Mouse (Mus musculus): Measurements from ENCODE around the gene Ttc7b. TPM values are rescaled to one million over a fixed set of nuclear protein-coding genes. Genes with fewer than 3 reads are reported as not detected.
A peak's percentile ranks its signal among the peaks of the same experiment; 100 is the strongest.

The Ttc7b gene
- 4.4 and 4.8 TPM in 2 replicates for polyA plus RNA-seq (2015; fragmentation: Nextera tagmentation; extraction: Ambion mirVana)

DNA sequence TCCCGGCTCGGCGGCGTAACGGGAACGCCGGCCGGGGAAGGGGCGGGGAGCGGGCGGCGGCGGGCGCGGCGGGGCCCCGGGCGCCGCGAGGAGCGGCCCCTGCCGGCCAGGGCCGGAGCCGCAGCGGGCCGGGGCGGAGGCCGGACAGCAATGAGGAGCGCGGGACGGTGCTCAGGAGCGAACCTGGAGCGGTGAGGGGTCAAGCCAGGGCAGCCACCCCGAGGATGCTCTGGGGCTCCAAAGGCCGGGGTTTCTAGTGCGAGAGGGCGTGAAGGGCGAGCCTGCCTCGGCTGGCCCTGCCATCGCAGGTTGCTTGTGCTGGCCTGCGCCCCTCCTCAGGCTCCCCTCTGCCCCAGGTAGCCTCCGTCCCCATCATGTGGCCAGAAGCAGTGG lies at the start of gene Ttc7b:
Gene Ttc7b, minus strand, starts transcription at position 33 of the 393 bp plus-strand sequence.
- Histone ChIP-seq H3K4me3 (peak within 1 kb of the TSS; percentile 79), H3K4me1 (peaks cover 27% of the 10 kb centered on the region), H3K9me3 (no peaks in the 10 kb centered on the region), H3K9ac (peak within 1 kb of the TSS; percentile 96), H3K4me2 (replicated peaks) (peak within 1 kb of the TSS; percentile 87), H3K36me3 (peaks cover 11% of the 10 kb centered on the region), H3K27me3 (no peaks in the 10 kb centered on the region), H3K27ac (peak within 1 kb of the TSS; percentile 73; the same call in 1 of the 2 replicates)
- ATAC-seq (ENCODE audit: low FRiP score, low read depth): peak; percentile 76
- 3% methylated on average over 24 of the region's 42 CpGs for WGBS

DNA sequence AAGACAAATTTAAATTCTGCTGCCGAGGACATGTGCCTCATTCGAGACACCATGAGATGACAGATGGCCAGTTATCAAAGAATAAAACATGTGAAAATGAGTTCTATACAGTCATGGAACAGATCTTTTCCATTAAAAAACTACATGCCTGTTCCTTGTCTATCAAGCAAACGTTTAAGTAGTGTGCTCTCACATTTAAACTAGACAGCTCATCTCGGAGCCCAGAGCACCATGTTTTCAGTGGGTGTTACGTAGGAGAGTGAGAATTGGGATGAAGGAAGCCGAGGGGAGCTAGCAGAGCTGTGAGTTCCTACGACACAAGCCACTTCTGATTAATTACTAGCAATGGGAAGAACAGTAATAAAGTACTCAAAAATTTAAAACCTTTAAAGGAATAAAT lies 48.2 kb upstream of the Ttc7b start:
- Histone ChIP-seq H3K27ac (no peak overlapping the region), H3K9me3 (no peaks in the 10 kb centered on the region), H3K4me1 (no peaks in the 10 kb centered on the region), H3K4me3 (no peak overlapping the region), H3K27me3 (no peaks in the 10 kb centered on the region), H3K4me2 (replicated peaks) (no peak overlapping the region), H3K36me3 (peaks cover 12% of the 10 kb centered on the region; the same call in 1 of the 2 replicates), H3K9ac (no peak overlapping the region)
- 82% methylated on average over 7 of the region's 7 CpGs for WGBS
- no peak for ATAC-seq (ENCODE audit: low FRiP score, low read depth)

DNA sequence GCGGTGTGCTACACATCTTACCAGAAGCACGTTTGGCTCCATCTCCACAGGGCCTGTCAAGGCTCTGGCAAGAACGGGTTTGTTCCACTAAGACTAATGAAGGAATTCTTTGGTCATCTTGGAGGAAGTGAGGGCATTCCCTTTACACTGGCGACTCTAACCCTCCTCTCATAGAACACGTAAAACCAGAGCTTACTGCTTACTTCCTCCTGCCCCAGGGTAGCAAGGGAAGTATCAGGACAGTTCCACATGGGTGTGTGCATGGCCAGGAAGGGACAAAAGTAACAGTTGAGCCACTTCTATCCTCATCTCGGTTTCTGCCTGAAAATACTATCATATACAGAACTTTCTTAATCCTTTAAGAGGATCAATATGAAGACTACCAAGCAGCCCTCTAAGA lies 47.5 kb upstream of the Ttc7b start:
- 83% methylated on average over 6 of the region's 6 CpGs for WGBS
- Histone ChIP-seq H3K27ac (no peak overlapping the region), H3K4me1 (no peaks in the 10 kb centered on the region), H3K27me3 (no peaks in the 10 kb centered on the region), H3K36me3 (peaks cover 13% of the 10 kb centered on the region), H3K4me2 (replicated peaks) (no peak overlapping the region), H3K9me3 (no peaks in the 10 kb centered on the region), H3K4me3 (no peak overlapping the region), H3K9ac (no peak overlapping the region)
- no peak for ATAC-seq (ENCODE audit: low FRiP score, low read depth)

DNA sequence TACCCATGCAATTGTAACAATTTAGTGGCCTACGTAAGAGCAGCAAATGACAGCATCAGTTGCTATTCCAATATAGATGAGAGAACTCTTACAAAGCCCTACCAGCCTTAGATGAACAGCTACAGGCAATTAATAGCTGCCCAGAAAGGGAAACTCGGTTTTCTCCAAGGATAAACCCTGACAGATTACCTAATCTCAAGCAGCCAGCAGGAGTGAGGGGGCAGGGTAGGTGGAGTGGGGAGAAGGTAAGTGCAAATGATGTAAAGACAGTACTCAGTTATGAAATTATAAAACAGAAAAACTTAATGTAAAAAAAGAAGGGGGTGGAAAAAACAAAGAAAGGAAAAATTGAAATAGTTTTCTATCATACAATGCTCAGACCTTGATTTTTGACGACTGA lies 47.0 kb upstream of the Ttc7b start:
- WGBS: 80% methylated on average over 3 of the region's 3 CpGs

DNA sequence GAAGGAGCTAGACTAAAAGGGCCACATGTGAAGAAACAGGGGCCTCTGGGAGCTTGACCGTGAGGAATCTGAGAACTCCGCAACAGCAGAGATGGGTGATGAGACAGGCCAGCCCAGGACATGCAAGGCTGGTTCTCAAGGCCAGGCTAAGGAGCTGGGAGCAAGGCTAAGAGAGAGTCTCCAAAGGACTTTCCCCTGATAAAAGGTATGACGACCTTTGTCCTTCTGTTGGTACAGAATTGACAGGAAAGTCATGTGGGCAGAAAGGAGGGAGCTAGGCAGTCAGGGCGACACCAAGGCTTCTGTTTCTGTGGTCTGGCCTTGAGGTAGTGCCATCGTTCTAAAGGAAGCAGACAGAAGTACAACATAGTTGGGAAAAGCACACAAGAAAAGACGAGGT lies 33.0 kb upstream of the Ttc7b start:
- Histone ChIP-seq H3K27me3 (no peaks in the 10 kb centered on the region), H3K4me1 (peaks cover 14% of the 10 kb centered on the region; the same call in 1 of the 2 replicates), H3K27ac (no peak overlapping the region), H3K9me3 (no peaks in the 10 kb centered on the region), H3K4me3 (no peak overlapping the region), H3K9ac (no peak overlapping the region), H3K4me2 (replicated peaks) (no peak overlapping the region), H3K36me3 (peaks cover 5% of the 10 kb centered on the region; the same call in 1 of the 2 replicates)
- 89% methylated on average over 6 of the region's 6 CpGs for WGBS
- no peak for ATAC-seq (ENCODE audit: low FRiP score, low read depth)

More for the DNA sequence above, 47.0 kb upstream of the Ttc7b start:
- peaks cover 12% of the 10 kb centered on the region for H3K36me3 ChIP-seq
- H3K4me3 ChIP-seq: no peak overlapping the region
- H3K4me2 ChIP-seq (replicated peaks): no peak overlapping the region
- H3K4me1 ChIP-seq: no peaks in the 10 kb centered on the region
- no peak overlapping the region for H3K27ac ChIP-seq
- ATAC-seq (ENCODE audit: low FRiP score, low read depth): no peak
- no peaks in the 10 kb centered on the region for H3K27me3 ChIP-seq
- H3K9ac ChIP-seq: no peak overlapping the region
- H3K9me3 ChIP-seq: no peaks in the 10 kb centered on the region

DNA sequence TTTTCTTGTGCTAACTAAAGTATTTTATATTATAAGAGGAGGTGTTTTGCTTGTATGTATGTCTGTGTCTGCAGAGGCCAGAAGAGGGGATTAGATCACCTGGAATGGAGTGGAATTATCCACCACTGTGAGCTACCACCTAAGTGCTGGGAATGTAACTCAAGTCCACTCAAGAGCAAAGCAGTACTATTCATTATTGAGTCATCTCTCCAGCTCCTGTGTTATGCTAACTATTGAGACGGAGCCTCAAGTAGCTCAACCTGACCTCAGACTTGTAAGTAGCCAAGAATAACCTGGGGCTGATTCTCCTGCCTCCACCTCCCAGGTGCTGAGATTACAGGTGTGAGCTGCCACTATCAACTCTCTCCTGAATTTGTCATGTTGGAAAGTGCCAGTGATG lies 31.3 kb upstream of the Ttc7b start:
- Histone ChIP-seq H3K27ac (no peak overlapping the region), H3K4me1 (peaks cover 14% of the 10 kb centered on the region; the same call in 1 of the 2 replicates), H3K27me3 (no peaks in the 10 kb centered on the region), H3K9ac (no peak overlapping the region), H3K36me3 (peaks cover 5% of the 10 kb centered on the region; the same call in 1 of the 2 replicates), H3K9me3 (no peaks in the 10 kb centered on the region), H3K4me2 (replicated peaks) (no peak overlapping the region), H3K4me3 (no peak overlapping the region)
- WGBS: 81% methylated on average over 1 of the region's 1 CpGs
- ATAC-seq (ENCODE audit: low FRiP score, low read depth): no peak

DNA sequence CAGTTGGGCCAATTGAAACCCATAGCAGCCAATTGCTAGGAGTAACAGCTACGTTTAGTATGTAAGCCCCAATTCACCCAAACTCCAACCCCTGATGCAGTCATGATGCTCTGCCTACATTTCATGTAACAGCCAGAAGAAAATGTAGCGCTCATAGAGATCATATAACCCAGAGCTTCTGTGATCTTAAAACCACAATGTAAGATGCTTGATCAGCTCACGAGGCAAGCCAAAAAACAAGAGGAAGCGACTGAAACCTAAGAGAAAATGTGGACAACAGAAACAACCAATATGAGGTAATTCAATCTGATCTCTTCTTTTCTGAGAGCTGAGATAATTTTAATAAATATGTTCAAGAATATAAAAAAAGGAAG lies 23.6 kb upstream of the Ttc7b start:
- 89% methylated on average over 4 of the region's 4 CpGs for WGBS
- H3K27ac ChIP-seq: no peak overlapping the region
- H3K4me1 ChIP-seq: 0 out of 2 replicates have a peak, but pooled peaks cover 2% of the 10 kb centered on the region
- H3K4me3 ChIP-seq: no peak overlapping the region
- H3K9me3 ChIP-seq: no peaks in the 10 kb centered on the region
- no peaks in the 10 kb centered on the region for H3K27me3 ChIP-seq
- no peak overlapping the region for H3K9ac ChIP-seq
- H3K36me3 ChIP-seq: no peaks in the 10 kb centered on the region
- H3K4me2 ChIP-seq (replicated peaks): no peak overlapping the region
- ATAC-seq (ENCODE audit: low FRiP score, low read depth): no peak

DNA sequence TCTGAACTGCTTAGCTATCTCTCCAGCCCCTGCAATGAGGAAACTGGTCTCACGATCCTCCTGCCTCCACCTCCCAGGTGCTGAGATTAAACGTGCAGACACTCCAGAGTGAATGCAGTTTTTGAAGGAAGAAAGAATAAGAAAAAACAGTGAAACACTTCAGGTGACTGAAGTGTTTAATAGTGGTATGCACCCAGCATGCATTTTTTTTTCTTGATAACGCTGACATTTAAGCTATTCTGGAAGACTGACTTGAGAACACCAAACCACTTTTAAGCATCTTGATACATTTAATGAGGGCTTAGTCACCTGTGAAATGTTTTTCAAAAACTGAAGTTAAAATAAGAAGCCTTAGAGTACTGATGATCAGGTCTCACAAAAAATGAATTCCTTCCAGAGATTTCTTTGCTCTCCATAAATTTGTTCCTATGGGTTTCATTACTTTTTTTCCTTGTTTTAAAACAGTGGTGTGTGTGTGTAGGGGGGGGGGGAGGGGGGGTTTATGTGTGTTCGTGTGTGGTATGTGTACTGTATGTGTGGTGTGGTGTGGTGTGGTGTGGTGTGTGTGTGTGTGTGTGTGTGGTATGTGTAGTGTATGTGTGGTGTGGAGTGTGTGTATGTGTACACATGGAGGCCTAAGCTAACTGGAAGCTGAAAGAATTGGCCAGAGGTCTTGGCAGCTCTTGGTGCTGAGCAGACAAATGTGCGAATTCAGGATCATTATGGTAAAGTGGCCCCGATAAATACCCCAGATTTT lies 23.0 kb upstream of the Ttc7b start:
- no peaks in the 10 kb centered on the region for H3K27me3 ChIP-seq
- no peak overlapping the region for H3K4me3 ChIP-seq
- no peaks in the 10 kb centered on the region for H3K36me3 ChIP-seq
- WGBS: 77% methylated on average over 6 of the region's 6 CpGs
- no peak overlapping the region for H3K27ac ChIP-seq
- H3K4me2 ChIP-seq (replicated peaks): no peak overlapping the region
- H3K9me3 ChIP-seq: no peaks in the 10 kb centered on the region
- ATAC-seq (ENCODE audit: low FRiP score, low read depth): no peak
- no peak overlapping the region for H3K9ac ChIP-seq
- H3K4me1 ChIP-seq: 0 out of 2 replicates have a peak, but pooled peaks cover 3% of the 10 kb centered on the region

DNA sequence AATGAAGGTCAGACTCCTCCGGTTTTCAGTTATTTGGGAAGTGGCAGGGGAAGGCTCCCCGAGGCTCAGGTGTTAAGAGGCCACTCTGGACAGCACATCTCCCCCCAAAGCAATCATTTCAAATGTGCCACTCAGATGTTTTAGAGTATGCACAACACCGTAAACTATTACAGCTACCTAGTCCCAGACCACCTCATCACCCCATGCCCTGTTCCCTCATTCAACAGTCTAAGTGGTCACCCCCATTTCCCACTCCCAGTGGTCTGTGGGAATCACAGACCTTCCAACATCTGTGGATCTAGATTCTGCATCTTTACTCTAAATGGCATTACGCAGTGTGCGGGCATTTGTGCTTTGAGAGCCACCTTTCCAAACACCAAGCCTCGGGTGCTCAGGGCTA lies 21.9 kb upstream of the Ttc7b start:
- H3K9ac ChIP-seq: no peak overlapping the region
- H3K36me3 ChIP-seq: no peaks in the 10 kb centered on the region
- H3K27me3 ChIP-seq: no peaks in the 10 kb centered on the region
- H3K27ac ChIP-seq: no peak overlapping the region
- 82% methylated on average over 6 of the region's 6 CpGs for WGBS
- H3K4me1 ChIP-seq: 0 out of 2 replicates have a peak, but pooled peaks cover 3% of the 10 kb centered on the region
- ATAC-seq (ENCODE audit: low FRiP score, low read depth): no peak
- H3K4me3 ChIP-seq: no peak overlapping the region
- H3K4me2 ChIP-seq (replicated peaks): no peak overlapping the region
- no peaks in the 10 kb centered on the region for H3K9me3 ChIP-seq

DNA sequence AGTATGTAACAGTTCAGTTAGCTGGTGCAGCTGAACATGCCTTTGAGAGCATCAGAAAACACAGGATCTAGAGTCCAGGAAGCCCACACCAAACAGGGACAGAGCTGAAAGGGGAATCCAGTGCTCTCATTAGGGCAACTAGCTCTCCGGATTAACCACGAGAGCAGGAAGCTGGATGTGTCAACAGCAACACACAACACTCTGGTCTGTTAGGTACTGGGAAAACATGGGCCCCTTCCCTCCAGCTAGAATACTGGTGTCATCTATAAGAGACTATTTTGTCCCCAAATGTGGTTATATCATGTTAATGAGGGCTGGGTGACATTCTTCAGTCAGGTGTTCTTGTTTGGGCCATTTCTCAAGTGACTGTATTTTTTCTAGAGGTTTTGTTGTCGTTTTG lies 21.4 kb upstream of the Ttc7b start:
- WGBS: 46% methylated on average over 3 of the region's 3 CpGs
- Histone ChIP-seq H3K4me1 (0 out of 2 replicates have a peak, but pooled peaks cover 5% of the 10 kb centered on the region), H3K27me3 (no peaks in the 10 kb centered on the region), H3K27ac (no peak overlapping the region), H3K4me2 (replicated peaks) (no peak overlapping the region), H3K9ac (no peak overlapping the region), H3K9me3 (no peaks in the 10 kb centered on the region), H3K4me3 (no peak overlapping the region), H3K36me3 (no peaks in the 10 kb centered on the region)
- ATAC-seq (ENCODE audit: low FRiP score, low read depth): no peak

DNA sequence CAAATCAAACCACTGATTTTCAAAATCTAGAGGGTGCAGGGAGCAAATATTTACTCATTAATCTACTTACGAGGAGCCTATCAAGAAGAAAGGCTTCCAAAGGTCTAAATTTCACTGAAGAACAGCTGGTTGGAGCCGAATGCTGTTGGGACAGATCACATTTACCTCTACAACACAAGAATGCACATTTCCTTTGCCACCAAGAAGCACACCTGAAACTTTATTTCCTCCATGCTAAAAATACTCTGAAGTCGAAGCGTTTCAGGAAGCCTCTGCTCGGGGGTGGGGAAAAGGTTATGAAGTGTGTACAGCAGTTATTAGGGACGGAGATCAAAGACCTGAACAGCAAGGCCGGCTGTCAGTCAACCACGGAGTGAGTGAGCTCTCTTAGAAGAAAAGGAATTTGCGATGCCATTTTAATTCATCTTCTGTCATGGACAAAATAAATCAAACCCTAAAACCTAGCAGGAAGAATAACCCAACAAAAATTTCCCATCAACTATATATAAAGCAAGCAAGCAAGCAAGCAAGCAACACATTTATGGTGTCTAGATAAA lies 18.6 kb upstream of the Ttc7b start:
- Histone ChIP-seq H3K4me3 (no peak overlapping the region), H3K27me3 (no peaks in the 10 kb centered on the region), H3K9ac (no peak overlapping the region), H3K4me1 (peaks cover 20% of the 10 kb centered on the region; the same call in 1 of the 2 replicates), H3K9me3 (no peaks in the 10 kb centered on the region), H3K36me3 (no peaks in the 10 kb centered on the region), H3K4me2 (replicated peaks) (no peak overlapping the region), H3K27ac (no peak overlapping the region)
- 27% methylated on average over 9 of the region's 9 CpGs for WGBS
- no peak for ATAC-seq (ENCODE audit: low FRiP score, low read depth)

DNA sequence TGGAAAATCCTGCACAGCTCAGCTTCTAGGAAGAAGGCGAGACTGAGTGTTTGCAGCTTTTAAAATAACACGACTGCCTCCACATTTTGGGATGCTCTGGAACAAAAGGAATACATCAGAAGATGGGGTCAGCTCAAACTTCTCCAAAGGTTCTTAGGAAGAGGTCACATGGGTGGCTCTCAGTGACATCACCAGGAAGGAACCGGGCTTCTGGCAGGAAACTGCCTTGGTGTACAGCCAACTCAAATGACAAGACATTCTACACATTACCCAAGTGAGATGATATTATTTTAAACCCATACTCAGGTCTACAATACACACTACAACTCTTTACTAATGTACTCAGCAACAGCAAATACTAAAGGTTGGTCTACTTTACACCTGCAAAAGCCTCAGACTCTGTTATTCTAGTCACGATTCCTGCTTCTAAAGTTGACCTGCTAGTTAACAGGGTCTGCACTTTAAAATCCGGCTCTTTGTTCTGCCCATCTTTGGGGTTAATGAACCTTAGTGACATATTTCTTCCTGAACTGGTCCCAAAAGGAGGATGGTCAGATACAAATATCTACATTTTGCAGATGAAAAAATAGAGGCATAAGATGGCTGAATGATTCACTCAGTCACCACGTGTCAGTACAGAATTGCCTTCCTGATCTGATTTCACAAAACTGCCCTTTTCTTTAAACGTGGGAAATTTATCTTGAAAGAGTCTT lies 18.0 kb upstream of the Ttc7b start:
- Histone ChIP-seq H3K4me1 (peaks cover 23% of the 10 kb centered on the region; the same call in 1 of the 2 replicates), H3K4me2 (replicated peaks) (no peak overlapping the region), H3K9me3 (no peaks in the 10 kb centered on the region), H3K27ac (no peak overlapping the region), H3K27me3 (no peaks in the 10 kb centered on the region), H3K36me3 (no peaks in the 10 kb centered on the region), H3K4me3 (no peak overlapping the region), H3K9ac (no peak overlapping the region)
- WGBS: 69% methylated on average over 7 of the region's 7 CpGs
- ATAC-seq (ENCODE audit: low FRiP score, low read depth): no peak
